Comparison of ENCODE assay signal across 10 mouse cellular contexts in genomic region chr6:91489872-91490271, GRCm38 (mm10). TPM values are rescaled to one million over a fixed set of nuclear protein-coding genes. Genes with fewer than 3 reads are reported as not detected.
DNase-seq lines count a peak whose midpoint lies in the region; ATAC-seq and TF ChIP-seq lines count a peak whose summit lies in the region.
"Had no signal": no experiment of that assay in that cellular context is flagged by ENCODE, and none has a peak within 500 bp of the region (broad histone marks: within the 10 kb centered on the region; RNA-seq: fewer than 3 reads in every experiment).

No protein-coding gene starts in this region.

- peaks cover 68% of the 10 kb centered on the region for H3K36me3 ChIP-seq in intestine, postnatal 0 days (ENCODE audit: control insufficient read depth, insufficient read depth)
- peaks cover 28% of the 10 kb centered on the region; the same call in 1 of the 2 replicates for H3K36me3 ChIP-seq in intestine, embryonic 15.5 days

- H3K27me3 ChIP-seq in intestine, postnatal 0 days (replicated peaks; ENCODE audit: control insufficient read depth, insufficient read depth, low read length), result no peaks in the 10 kb centered on the region
- no peaks in the 10 kb centered on the region for H3K27me3 ChIP-seq in intestine, embryonic 15.5 days (replicated peaks)
- H3K27me3 ChIP-seq: forebrain, embryonic 15.5 days had no signal

- H3K4me3 ChIP-seq in intestine, postnatal 0 days (ENCODE audit: low read depth, low read length), result no peak overlapping the region
- no peak overlapping the region for H3K4me3 ChIP-seq in intestine, embryonic 15.5 days (replicated peaks)
- H3K4me3 ChIP-seq: forebrain, embryonic 15.5 days had no signal

- no peaks in the 10 kb centered on the region for H3K4me1 ChIP-seq in intestine, postnatal 0 days (replicated peaks; ENCODE audit: control insufficient read depth, insufficient read depth, low read length)
- no peaks in the 10 kb centered on the region for H3K4me1 ChIP-seq in intestine, embryonic 15.5 days (replicated peaks)
- H3K4me1 ChIP-seq: forebrain, embryonic 15.5 days had no signal

- no peak for ATAC-seq in intestine, postnatal 0 days
- ATAC-seq in intestine, embryonic 15.5 days, result no peak
- ATAC-seq: forebrain, embryonic 15.5 days had no signal

- H3K9me3 ChIP-seq in intestine, postnatal 0 days (ENCODE audit: control insufficient read depth), result no peaks in the 10 kb centered on the region
- H3K9me3 ChIP-seq in intestine, embryonic 15.5 days, result no peaks in the 10 kb centered on the region
- H3K9me3 ChIP-seq: forebrain, embryonic 15.5 days had no signal

- WGBS in intestine, postnatal 0 days, result 82% methylated on average over 10 of the region's 10 CpGs
- 79% methylated on average over 10 of the region's 10 CpGs for WGBS in intestine, embryonic 15.5 days

- intact Hi-C loops in heart, postnatal 10 days (cut with DNase I), result no loop called here
- intact Hi-C loops in left cerebral cortex, postnatal 25 days (cut with DNase I), result no loop called here

- no peak for TF ChIP-seq CTCF in intestine, postnatal 0 days (IDR thresholded peaks at IDR 0.05; ENCODE audit: low read depth)
- no peak for TF ChIP-seq CTCF in brain, embryonic 14.5 days (IDR thresholded peaks at IDR 0.05; ENCODE audit: borderline replicate concordance, extremely low read depth, insufficient read depth, insufficient read length)

- no peak overlapping the region for H3K9ac ChIP-seq in intestine, postnatal 0 days (ENCODE audit: low read depth, low read length)
- no peak overlapping the region for H3K9ac ChIP-seq in intestine, embryonic 15.5 days
- H3K9ac ChIP-seq: forebrain, embryonic 15.5 days had no signal

- TF ChIP-seq POLR2A in brain, embryonic 14.5 days (IDR thresholded peaks at IDR 0.05; ENCODE audit: borderline replicate concordance, extremely low read depth, insufficient read depth, insufficient read length, poor library complexity, severe bottlenecking), result no peak

- no peak overlapping the region for H3K4me2 ChIP-seq in intestine, postnatal 0 days (replicated peaks; ENCODE audit: low read depth)
- no peak overlapping the region for H3K4me2 ChIP-seq in intestine, embryonic 15.5 days (replicated peaks)
- H3K4me2 ChIP-seq: forebrain, embryonic 15.5 days had no signal

- H3K27ac ChIP-seq in intestine, postnatal 0 days (ENCODE audit: low read depth, low read length), result peak overlapping the region; percentile 71; the same call in 1 of the 2 replicates
- no peak overlapping the region for H3K27ac ChIP-seq in intestine, embryonic 15.5 days
- H3K27ac ChIP-seq: forebrain, embryonic 15.5 days had no signal

- DNase-seq in brain, embryonic 14.5 days (ENCODE audit: low read depth), result peak; percentile 18
- DNase-seq in heart, postnatal 10 days, result peak; percentile 31 to 42
- peak; percentile 46 to 84 for DNase-seq in left cerebral cortex, postnatal 25 days (ENCODE audit: low spot score in 2 of 2)
- DNase-seq in Muller cell, postnatal 12 days (ENCODE audit: inconsistent ontology term), result no peak
- no peak for DNase-seq in thymus, postnatal 36 days
- no peak for DNase-seq in ovary, postnatal 14 days (ENCODE audit: low spot score)
- DNase-seq: adrenal gland, postnatal 10 days had no signal

RNA-seq across cellular contexts. Expression of gene Tmem43, which starts 16.4 kb away (rescaled TPM):
- polyA plus RNA-seq in intestine, postnatal 0 days (2015; fragmentation: Nextera tagmentation; extraction: Ambion mirVana), result 22.0 and 22.4 TPM in 2 replicates
- 36.4 and 40.5 TPM in 2 replicates for polyA plus RNA-seq in intestine, embryonic 15.5 days (2015; fragmentation: Nextera tagmentation; extraction: Ambion mirVana)
- 52.6 and 58.6 TPM in 2 replicates for polyA plus RNA-seq in brain, embryonic 14.5 days (2012; rRNA removed)
- total RNA-seq in heart, postnatal 10 days (2021), result 10 to 100 TPM; 27.0 to 28.4 TPM
- total RNA-seq in left cerebral cortex, postnatal 25 days (2021), result 10 to 100 TPM; 20.5 to 28.0 TPM

RNA-seq across cellular contexts. Expression of gene Chchd4, which starts 16.5 kb away (rescaled TPM):
- polyA plus RNA-seq in intestine, postnatal 0 days (2015; fragmentation: Nextera tagmentation; extraction: Ambion mirVana), result 25.5 and 27.0 TPM in 2 replicates
- 38.0 and 39.7 TPM in 2 replicates for polyA plus RNA-seq in intestine, embryonic 15.5 days (2015; fragmentation: Nextera tagmentation; extraction: Ambion mirVana)
- 14.0 and 14.5 TPM in 2 replicates for polyA plus RNA-seq in brain, embryonic 14.5 days (2012; rRNA removed)
- total RNA-seq in heart, postnatal 10 days (2021), result 10 to 100 TPM; 16.9 to 17.4 TPM
- 10 to 100 TPM; 19.5 to 20.9 TPM for total RNA-seq in left cerebral cortex, postnatal 25 days (2021)

RNA-seq across cellular contexts. Expression of gene Xpc, which starts 25.8 kb away (rescaled TPM):
- polyA plus RNA-seq in intestine, postnatal 0 days (2015; fragmentation: Nextera tagmentation; extraction: Ambion mirVana), result 9.1 and 10.2 TPM in 2 replicates
- 15.3 and 16.8 TPM in 2 replicates for polyA plus RNA-seq in intestine, embryonic 15.5 days (2015; fragmentation: Nextera tagmentation; extraction: Ambion mirVana)
- polyA plus RNA-seq in brain, embryonic 14.5 days (2012; rRNA removed), result 13.9 and 17.3 TPM in 2 replicates
- total RNA-seq in heart, postnatal 10 days (2021), result 10 to 100 TPM in 1 of 2 experiments, 1 to 10 TPM in 1; 9.9 to 11.4 TPM
- total RNA-seq in left cerebral cortex, postnatal 25 days (2021), result 10 to 100 TPM; 10.5 to 13.3 TPM

RNA-seq across cellular contexts. Expression of gene Lsm3, which starts 25.9 kb away (rescaled TPM):
- 133 and 139 TPM in 2 replicates for polyA plus RNA-seq in intestine, postnatal 0 days (2015; fragmentation: Nextera tagmentation; extraction: Ambion mirVana)
- 268 and 270 TPM in 2 replicates for polyA plus RNA-seq in intestine, embryonic 15.5 days (2015; fragmentation: Nextera tagmentation; extraction: Ambion mirVana)
- polyA plus RNA-seq in brain, embryonic 14.5 days (2012; rRNA removed), result 87.3 and 117 TPM in 2 replicates
- 10 to 100 TPM; 64.7 to 69.5 TPM for total RNA-seq in heart, postnatal 10 days (2021)
- total RNA-seq in left cerebral cortex, postnatal 25 days (2021), result 10 to 100 TPM; 35.6 to 45.9 TPM

Comparison
In these comparisons a context has a peak if more than half of its experiments do, and no peak if none do; other contexts are left out.
1. DNase-seq: peak in brain, embryonic 14.5 days (single experiment), heart, postnatal 10 days (2 of 2) and left cerebral cortex, postnatal 25 days (2 of 2); none in Muller cell, postnatal 12 days (single experiment), thymus, postnatal 36 days (0 of 2) and ovary, postnatal 14 days (single experiment).